Mouse (Mus musculus) cerebellum, adult 2 months (tissue): ENCODE results near the gene Bdkrb2.

Experiments used
- CTCF ChIP-seq: fragments of 200-500 bp; IDR thresholded peaks from 2 replicates; pipeline ENCODE4 v1.5.1; 2011; ENCODE audit warnings: low read depth, mild to moderate bottlenecking, control low read depth, low read length, moderate library complexity, borderline replicate concordance; ENCODE audit not compliant: insufficient read depth
- POLR2A ChIP-seq: fragments of 200-500 bp; IDR thresholded peaks from 2 replicates; pipeline ENCODE4 v1.6.1; 2011; ENCODE audit warnings: low read length, control low read depth, borderline replicate concordance; ENCODE audit not compliant: insufficient read depth

GRCm38 (mm10) chr12:105521170-105521762, 41.8 kb upstream of the Bdkrb2 start:
- TF ChIP-seq POLR2A = no peak
- no peak for TF ChIP-seq CTCF
